ENCODE assay signal across 7 mouse cellular contexts in genomic region chr13:92611917-92612316, GRCm38 (mm10). TPM values are rescaled to one million over a fixed set of nuclear protein-coding genes. Genes with fewer than 3 reads are reported as not detected.
DNase-seq lines count a peak whose midpoint lies in the region; ATAC-seq and TF ChIP-seq lines count a peak whose summit lies in the region.

No protein-coding gene starts in this region.

- no peak for DNase-seq in lung, postnatal 25 days (ENCODE audit: low spot score)
- DNase-seq in intestine, embryonic 14.5 days (ENCODE audit: low spot score) = no peak
- DNase-seq in naive thymus-derived CD4-positive, alpha-beta T cell, adult 2 months (ENCODE audit: low read depth) = peak; percentile 28
- no peak for DNase-seq in gastrocnemius, postnatal 4 days (ENCODE audit: low spot score in 2 of 2)
- DNase-seq in ovary, adult 18-20 months (ENCODE audit: low spot score) = no peak

- H3K4me3 ChIP-seq in lung, embryonic 16.5 days (ENCODE audit: low read length) = peak overlapping the region; percentile 93
- peak overlapping the region; percentile 60 for H3K4me3 ChIP-seq in embryonic fibroblast, embryonic 13.5 days (ENCODE audit: insufficient read depth, low read length)
- H3K4me3 ChIP-seq in intestine, embryonic 14.5 days (ENCODE audit: low read depth, low read length) = peak overlapping the region; percentile 81

- H3K36me3 ChIP-seq in lung, embryonic 16.5 days (ENCODE audit: control insufficient read depth, insufficient read depth, low read length) = no peaks in the 10 kb centered on the region
- H3K36me3 ChIP-seq in intestine, embryonic 14.5 days (ENCODE audit: control insufficient read depth, insufficient read depth, low read length) = 0 out of 2 replicates have a peak, but pooled peaks cover 3% of the 10 kb centered on the region

- no peak for ATAC-seq in lung, embryonic 16.5 days (ENCODE audit: low read depth)
- no peak for ATAC-seq in intestine, embryonic 14.5 days (replicated peaks; ENCODE audit: low FRiP score, low TSS enrichment, low read depth)

- peak overlapping the region; percentile 81 for H3K4me2 ChIP-seq in lung, embryonic 16.5 days (ENCODE audit: low read depth, low read length)
- peak overlapping the region; percentile 77 for H3K4me2 ChIP-seq in intestine, embryonic 14.5 days (ENCODE audit: low read length)

- no peak overlapping the region for H3K27ac ChIP-seq in lung, embryonic 16.5 days (ENCODE audit: low read length)
- H3K27ac ChIP-seq in embryonic fibroblast, embryonic 13.5 days (ENCODE audit: insufficient read depth, low read length) = no peak overlapping the region
- H3K27ac ChIP-seq in intestine, embryonic 14.5 days (ENCODE audit: low read depth) = peak overlapping the region; percentile 92; the same call in 1 of the 2 replicates

- no peak for TF ChIP-seq CTCF in embryonic fibroblast, embryonic 13.5 days (IDR thresholded peaks at IDR 0.05; ENCODE audit: borderline replicate concordance, insufficient read depth, low read length)

- peak overlapping the region; percentile 93 for H3K9ac ChIP-seq in lung, embryonic 16.5 days (ENCODE audit: low read length)
- peak overlapping the region; percentile 81 for H3K9ac ChIP-seq in intestine, embryonic 14.5 days (ENCODE audit: low read length)

- H3K27me3 ChIP-seq in lung, embryonic 16.5 days (ENCODE audit: control insufficient read depth, insufficient read depth, low read depth, low read length) = no peaks in the 10 kb centered on the region
- H3K27me3 ChIP-seq in intestine, embryonic 14.5 days (replicated peaks; ENCODE audit: control insufficient read depth, insufficient read depth, low read length) = no peaks in the 10 kb centered on the region

- WGBS in lung, embryonic 16.5 days = 13% methylated on average over 7 of the region's 7 CpGs
- 9% methylated on average over 7 of the region's 7 CpGs for WGBS in intestine, embryonic 14.5 days

- TF ChIP-seq POLR2A in embryonic fibroblast, embryonic 13.5 days (IDR thresholded peaks at IDR 0.05; ENCODE audit: low read depth, low read length) = no peak

- H3K4me1 ChIP-seq in lung, embryonic 16.5 days (replicated peaks; ENCODE audit: control insufficient read depth, insufficient read depth, low read length) = peaks cover 24% of the 10 kb centered on the region
- peaks cover 8% of the 10 kb centered on the region for H3K4me1 ChIP-seq in embryonic fibroblast, embryonic 13.5 days (ENCODE audit: control insufficient read depth, insufficient read depth, low read length)
- H3K4me1 ChIP-seq in intestine, embryonic 14.5 days (replicated peaks; ENCODE audit: control insufficient read depth, insufficient read depth, low read length) = peaks cover 27% of the 10 kb centered on the region

- H3K9me3 ChIP-seq in lung, embryonic 16.5 days (ENCODE audit: control insufficient read depth, low read length) = no peaks in the 10 kb centered on the region
- H3K9me3 ChIP-seq in intestine, embryonic 14.5 days (ENCODE audit: control insufficient read depth, low read length) = no peaks in the 10 kb centered on the region

RNA-seq across cellular contexts. Expression of gene Serinc5, which starts 1.0 kb away (rescaled TPM):
- 33.2 and 34.2 TPM in 2 replicates for polyA plus RNA-seq in lung, embryonic 16.5 days (2015; fragmentation: Nextera tagmentation; extraction: Ambion mirVana)
- polyA plus RNA-seq in embryonic fibroblast, embryonic 13.5 days (2011; ENCODE audit: insufficient read length, low read depth, missing spikeins) = 13.3 and 17.5 TPM in 2 replicates
- polyA plus RNA-seq in intestine, embryonic 14.5 days (2014; fragmentation: Nextera tagmentation; extraction: Ambion mirVana) = 24.9 and 27.3 TPM in 2 replicates
- 10 to 100 TPM; 35.8 to 37.7 TPM for total RNA-seq in gastrocnemius, postnatal 4 days (2021)

RNA-seq across cellular contexts. Expression of gene Spz1, which starts 35.9 kb away (rescaled TPM):
- polyA plus RNA-seq in lung, embryonic 16.5 days (2015; fragmentation: Nextera tagmentation; extraction: Ambion mirVana) = not detected in 2 replicates
- not detected in 2 replicates for polyA plus RNA-seq in embryonic fibroblast, embryonic 13.5 days (2011; ENCODE audit: insufficient read length, low read depth, missing spikeins)
- not detected in 2 replicates for polyA plus RNA-seq in intestine, embryonic 14.5 days (2014; fragmentation: Nextera tagmentation; extraction: Ambion mirVana)
- total RNA-seq in gastrocnemius, postnatal 4 days (2021) = not detected
